Mouse (Mus musculus) bone marrow, adult 2 months (tissue): Measurements from ENCODE around the gene Aoc3. TPM values are rescaled to one million over a fixed set of nuclear protein-coding genes. Genes with fewer than 3 reads are reported as not detected.
"Not testable (repeated sequence)": the region's sequence is repeated elsewhere in the genome, so short reads cannot be mapped to it uniquely, and the experiment has no call there.

Experiments
- H3K27ac ChIP-seq: fragments of 200-500 bp; 2 replicates; pipeline ENCODE4 v1.5.1; 2012; ENCODE audit warnings: low read depth, mild to moderate bottlenecking, control low read depth, inconsistent platforms, low read length; ENCODE audit not compliant: control insufficient read depth, poor library complexity, insufficient read depth
- H3K4me1 ChIP-seq: fragments of 200-500 bp; 2 replicates; pipeline ENCODE4 v1.6.1; 2011; ENCODE audit warnings: low read length; ENCODE audit not compliant: control insufficient read depth, insufficient read depth
- H3K4me3 ChIP-seq: fragments of 200-500 bp; replicated peaks from 2 replicates; pipeline ENCODE3; 2011; ENCODE audit warnings: mild to moderate bottlenecking, low read depth, low read length, control low read depth; ENCODE audit not compliant: control insufficient read depth
- CTCF ChIP-seq: fragments of 200-500 bp; IDR thresholded peaks from 2 replicates; pipeline ENCODE4 v1.5.1; 2011; ENCODE audit warnings: low read length, control low read depth; ENCODE audit not compliant: control insufficient read depth, insufficient read depth
- POLR2A ChIP-seq: fragments of 200-500 bp; IDR thresholded peaks from 2 replicates; pipeline ENCODE4 v1.6.1; 2011; ENCODE audit warnings: low read depth, mild to moderate bottlenecking, control low read depth, low read length, borderline replicate concordance; ENCODE audit not compliant: control insufficient read depth
- WGBS: fragments of 180-500 bp; shearing (Covaris S2); methylation state at CpG from one replicate; pipeline ENCODE4 v1.1.7; 2018; 5-methylcytosine and 5-hydroxymethylcytosine counted together
- polyA plus RNA-seq: library from polyadenylated mRNA; stranded (reverse); fragments of >200 nt; gene quantifications from 2 replicates; pipeline ENCODE4 v1.2.4, GENCODE M21; 2011; ENCODE audit warnings: low replicate concordance; ENCODE audit not compliant: missing spikeins, insufficient read depth, insufficient read length

Gene Aoc3
- polyA plus RNA-seq, 1 experiment: 0.82 TPM

DNA sequence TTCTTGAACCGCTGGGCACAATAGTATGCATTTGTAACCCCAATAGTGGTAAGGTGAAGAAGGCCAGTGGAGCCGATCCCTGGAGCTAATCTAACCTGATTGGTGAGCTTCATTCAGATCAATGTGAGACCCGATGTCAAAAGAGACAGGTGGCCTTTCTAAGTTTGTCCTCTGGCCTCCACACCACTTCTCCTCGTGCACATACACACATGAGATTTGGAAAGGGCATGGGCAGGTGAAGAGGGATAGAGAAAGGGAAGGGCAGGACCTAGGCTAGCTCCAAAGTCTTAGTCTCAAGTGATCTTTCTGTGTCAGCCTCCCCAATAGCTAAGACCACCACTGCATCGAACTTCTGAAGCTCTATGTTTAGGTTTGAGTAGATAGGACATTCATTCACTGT, 39.7 kb downstream of the Aoc3 start:
- no peak overlapping the region for H3K4me3 ChIP-seq
- 70% methylated on average over 5 of the region's 5 CpGs for WGBS

GRCm38 (mm10) chr11:101374421-101374938, 44.1 kb downstream of the Aoc3 start:
- TF ChIP-seq POLR2A: no peak
- TF ChIP-seq CTCF: no peak
- 23% methylated on average over 7 of the region's 7 CpGs for WGBS
- H3K27ac ChIP-seq: no peak overlapping the region
- H3K4me3 ChIP-seq: no peak overlapping the region
- no peaks in the 10 kb centered on the region for H3K4me1 ChIP-seq

More for the DNA sequence above, 39.7 kb downstream of the Aoc3 start:
- H3K4me1 ChIP-seq: no peaks in the 10 kb centered on the region
- no peak for TF ChIP-seq CTCF
- TF ChIP-seq POLR2A: no peak
- no peak overlapping the region for H3K27ac ChIP-seq

GRCm38 (mm10) chr11:101378196-101378595, 47.8 kb downstream of the Aoc3 start:
- WGBS: 75% methylated on average over 8 of the region's 8 CpGs
- not testable (repeated sequence) for H3K27ac ChIP-seq, H3K4me3 ChIP-seq

GRCm38 (mm10) chr11:101378926-101379325, 48.5 kb downstream of the Aoc3 start:
- Histone ChIP-seq H3K4me3 (no peak overlapping the region), H3K4me1 (no peaks in the 10 kb centered on the region), H3K27ac (no peak overlapping the region)
- 54% methylated on average over 6 of the region's 6 CpGs for WGBS
- no peak for TF ChIP-seq POLR2A
- TF ChIP-seq CTCF: no peak

More at GRCm38 (mm10) chr11:101378196-101378595, 47.8 kb downstream of the Aoc3 start:
- H3K4me1 ChIP-seq: not testable (repeated sequence)

DNA sequence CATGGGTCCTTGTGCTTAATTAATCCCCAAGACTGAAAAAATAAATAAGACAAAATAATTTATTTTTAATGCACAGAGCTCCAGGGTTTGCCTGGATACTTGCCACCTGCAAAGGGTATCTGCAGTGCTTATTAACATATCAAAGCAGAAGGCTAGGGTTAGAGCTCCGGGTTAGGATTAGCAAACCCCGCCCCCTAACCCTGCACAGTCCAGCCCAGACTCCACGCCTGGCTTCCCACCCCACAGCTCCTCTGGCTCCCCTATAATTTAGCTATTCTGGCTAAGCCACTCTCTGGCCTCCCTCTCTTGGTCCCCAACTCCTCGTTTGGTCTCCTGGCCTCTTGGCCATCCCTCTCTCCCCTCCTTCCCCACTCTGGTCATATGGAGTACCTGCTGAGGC, 51.4 kb downstream of the Aoc3 start:
- no peak for TF ChIP-seq CTCF
- TF ChIP-seq POLR2A: no peak
- Histone ChIP-seq H3K27ac (no peak overlapping the region), H3K4me1 (no peaks in the 10 kb centered on the region), H3K4me3 (no peak overlapping the region)
- 38% methylated on average over 4 of the region's 4 CpGs for WGBS

Other genes starting within 250 kb of the Aoc3 start
- 11.2 and 25.5 TPM in 2 replicates for gene Coasy, start 248.0 kb upstream of the Aoc3 start, polyA plus RNA-seq
- 15.3 and 23.6 TPM in 2 replicates for gene Mlx, start 243.3 kb upstream of the Aoc3 start, polyA plus RNA-seq
- gene Psmc3ip, start 235.2 kb upstream of the Aoc3 start, polyA plus RNA-seq: 12.6 and 14.3 TPM in 2 replicates
- gene Retreg3, start 210.7 kb upstream of the Aoc3 start, polyA plus RNA-seq: 34.4 and 49.4 TPM in 2 replicates
- 12.3 and 16.4 TPM in 2 replicates for gene Tubg1, start 210.7 kb upstream of the Aoc3 start, polyA plus RNA-seq
- 3.4 TPM in 1 of 2 replicates, not detected in the other for gene Tubg2, start 174.7 kb upstream of the Aoc3 start, polyA plus RNA-seq
- gene Cntnap1, start 160.1 kb upstream of the Aoc3 start, polyA plus RNA-seq: 0.54 and 1.5 TPM in 2 replicates
- 2.0 and 2.1 TPM in 2 replicates for gene Plekhh3, start 159.3 kb upstream of the Aoc3 start, polyA plus RNA-seq
- not detected in 2 replicates for gene Ccr10, start 155.2 kb upstream of the Aoc3 start, polyA plus RNA-seq
- 21.2 and 35.8 TPM in 2 replicates for gene Ezh1, start 104.1 kb upstream of the Aoc3 start, polyA plus RNA-seq
- gene Ramp2, start 84.6 kb upstream of the Aoc3 start, polyA plus RNA-seq: 4.6 and 4.8 TPM in 2 replicates
- 71.9 and 86.6 TPM in 2 replicates for gene Vps25, start 76.9 kb upstream of the Aoc3 start, polyA plus RNA-seq
- 5.5 and 19.8 TPM in 2 replicates for gene Wnk4, start 70.0 kb upstream of the Aoc3 start, polyA plus RNA-seq
- gene Cntd1, start 51.6 kb upstream of the Aoc3 start, polyA plus RNA-seq: 1.3 and 2.2 TPM in 2 replicates
- gene Coa3, start 51.5 kb upstream of the Aoc3 start, polyA plus RNA-seq: 34.2 and 61.9 TPM in 2 replicates
- gene Becn1, start 28.3 kb upstream of the Aoc3 start, polyA plus RNA-seq: 144 and 173 TPM in 2 replicates
- gene Psme3, start 14.4 kb upstream of the Aoc3 start, polyA plus RNA-seq: 114 and 148 TPM in 2 replicates
- 11.0 and 12.4 TPM in 2 replicates for gene Aoc2, start 5.5 kb upstream of the Aoc3 start, polyA plus RNA-seq
- not detected in 2 replicates for gene G6pc, start 37.0 kb downstream of the Aoc3 start, polyA plus RNA-seq
- 17.9 and 28.0 TPM in 2 replicates for gene Aarsd1, start 87.0 kb downstream of the Aoc3 start, polyA plus RNA-seq
- 7.1 and 7.2 TPM in 2 replicates for gene Gm27029, start 94.2 kb downstream of the Aoc3 start, polyA plus RNA-seq
- 3.5 and 10.7 TPM in 2 replicates for gene Rundc1, start 94.5 kb downstream of the Aoc3 start, polyA plus RNA-seq
- gene Ptges3l, start 94.7 kb downstream of the Aoc3 start, polyA plus RNA-seq: 2.4 TPM in 1 of 2 replicates, not detected in the other
- gene Rpl27, start 111.7 kb downstream of the Aoc3 start, polyA plus RNA-seq: 532 and 941 TPM in 2 replicates
- 24.9 and 45.0 TPM in 2 replicates for gene Ifi35, start 117.8 kb downstream of the Aoc3 start, polyA plus RNA-seq
- gene Rnd2, start 134.4 kb downstream of the Aoc3 start, polyA plus RNA-seq: 1.0 and 1.7 TPM in 2 replicates
- 10.6 and 19.0 TPM in 2 replicates for gene Vat1, start 135.6 kb downstream of the Aoc3 start, polyA plus RNA-seq
- 10.2 and 16.7 TPM in 2 replicates for gene Brca1, start 221.3 kb downstream of the Aoc3 start, polyA plus RNA-seq
- 59.3 and 81.1 TPM in 2 replicates for gene Nbr1, start 221.5 kb downstream of the Aoc3 start, polyA plus RNA-seq